Mouse (Mus musculus): Measurements from ENCODE around the gene Unc45b.
"Not testable (repeated sequence)": the region's sequence is repeated elsewhere in the genome, so short reads cannot be mapped to it uniquely, and the experiment has no call there.

Gene Unc45b

DNA sequence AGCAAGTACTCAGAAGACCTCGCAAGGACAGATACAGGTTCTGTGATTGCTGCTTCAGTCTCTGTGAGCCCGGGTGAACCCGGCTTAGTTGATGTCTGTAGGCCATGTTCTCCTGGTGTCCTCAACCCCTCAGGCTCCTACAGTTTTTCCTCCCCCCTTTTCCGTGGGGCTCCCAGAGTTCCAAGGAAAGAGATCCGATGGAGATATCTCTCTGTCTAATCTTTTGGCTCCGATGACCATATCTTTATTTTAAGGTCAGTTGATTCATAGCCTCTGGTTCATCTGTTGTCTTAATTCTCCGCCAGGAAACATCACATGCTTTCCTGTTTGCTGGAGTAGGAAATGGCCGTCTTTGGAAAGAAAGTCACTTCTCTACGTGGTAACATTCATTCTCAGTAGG, 38.7 kb downstream of the Unc45b start:
- no peak for DNase-seq (ENCODE audit: low spot score)

- DNase-seq (ENCODE audit: low spot score) = no peak
Measured at GRCm38 (mm10) chr11:82950736-82951481, 40.6 kb downstream of the Unc45b start, which contains the start of gene Slfn5. Gene Slfn5 (plus strand): TSS chr11:82951349.

DNA sequence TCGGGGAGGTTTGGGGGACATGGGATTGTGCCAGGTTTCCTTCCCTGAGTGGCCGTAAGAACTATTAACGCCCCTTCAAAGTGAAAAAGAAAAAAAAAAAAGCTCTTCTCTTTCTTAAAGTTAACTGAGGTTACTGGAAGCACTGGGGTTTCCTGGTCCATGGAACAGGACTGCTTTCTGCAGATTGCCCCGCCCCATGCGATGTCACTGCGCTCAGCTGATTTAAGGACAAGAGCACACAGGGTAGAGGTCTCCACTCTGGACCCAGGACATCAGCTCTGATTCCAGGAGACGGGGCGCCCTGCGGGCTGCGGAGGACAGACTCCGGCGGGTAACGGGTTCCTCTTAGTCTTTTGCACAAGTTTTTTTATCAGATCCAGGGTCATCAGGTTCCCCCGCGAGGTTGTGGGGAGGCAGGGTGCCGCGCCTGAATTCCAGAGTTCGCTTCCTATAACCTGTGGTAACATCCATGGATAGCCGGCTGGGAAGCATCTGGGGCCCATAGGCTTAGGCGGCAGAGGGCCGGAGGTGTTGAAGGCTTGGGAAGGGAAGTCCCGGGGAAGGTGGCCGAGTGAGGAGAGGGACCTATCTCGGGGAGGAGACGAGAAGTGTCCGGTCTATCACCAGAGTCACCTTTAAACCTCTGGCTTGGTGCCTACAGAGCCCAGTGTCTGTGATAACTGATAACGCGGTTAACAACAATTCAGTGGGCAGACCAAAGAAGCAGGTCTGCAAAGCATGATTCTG, 41.7 kb downstream of the Unc45b start:
- DNase-seq (ENCODE audit: low spot score) = no peak

DNA sequence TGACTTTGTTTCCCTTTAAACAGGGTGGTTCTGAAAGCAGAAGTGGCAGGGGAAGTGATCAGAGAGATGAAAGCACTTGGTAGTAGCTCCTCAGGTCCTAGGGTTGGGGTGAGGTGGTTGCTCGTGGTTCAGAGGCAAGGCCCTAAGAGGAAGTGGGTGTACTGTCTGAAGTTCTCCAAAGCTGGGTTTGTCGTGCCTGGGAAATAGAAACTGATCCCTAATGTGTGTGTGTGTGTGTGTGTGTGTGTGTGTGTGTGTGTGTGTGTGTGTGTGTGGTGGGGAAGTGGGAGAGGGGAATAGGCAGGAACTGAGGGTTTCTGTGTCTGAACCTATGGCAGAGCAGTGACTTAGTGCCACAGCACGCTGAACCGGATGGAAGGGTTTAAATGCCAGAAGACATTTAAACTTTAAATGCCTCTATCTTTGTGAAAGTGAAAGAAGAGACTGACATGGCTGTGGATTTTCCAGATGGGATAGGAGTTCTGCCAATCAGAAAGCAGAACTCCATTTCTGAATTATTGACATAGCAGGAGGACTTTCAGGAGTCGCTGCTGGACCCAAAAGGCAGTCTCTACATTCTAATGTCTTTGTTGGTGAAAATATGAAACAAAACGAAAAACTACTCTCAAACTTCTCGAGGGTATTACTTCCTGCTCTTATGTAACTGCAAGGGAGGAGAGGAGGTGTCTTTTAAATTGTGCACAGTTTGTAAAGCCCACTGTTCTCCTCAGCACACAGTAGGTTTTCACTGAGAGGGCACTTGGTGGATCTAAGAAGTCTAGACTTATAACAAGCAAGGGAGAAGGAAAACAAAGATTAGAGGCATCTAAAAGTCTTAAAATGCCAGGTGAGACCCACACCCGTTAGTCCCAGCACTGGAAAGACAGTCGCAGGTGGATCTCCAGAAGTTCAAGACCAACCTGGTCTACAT, 42.5 kb downstream of the Unc45b start:
- no peak for DNase-seq (ENCODE audit: low spot score)

- no peak for DNase-seq (ENCODE audit: low spot score)
Measured at GRCm38 (mm10) chr11:82954631-82955030, 44.3 kb downstream of the Unc45b start.

DNA sequence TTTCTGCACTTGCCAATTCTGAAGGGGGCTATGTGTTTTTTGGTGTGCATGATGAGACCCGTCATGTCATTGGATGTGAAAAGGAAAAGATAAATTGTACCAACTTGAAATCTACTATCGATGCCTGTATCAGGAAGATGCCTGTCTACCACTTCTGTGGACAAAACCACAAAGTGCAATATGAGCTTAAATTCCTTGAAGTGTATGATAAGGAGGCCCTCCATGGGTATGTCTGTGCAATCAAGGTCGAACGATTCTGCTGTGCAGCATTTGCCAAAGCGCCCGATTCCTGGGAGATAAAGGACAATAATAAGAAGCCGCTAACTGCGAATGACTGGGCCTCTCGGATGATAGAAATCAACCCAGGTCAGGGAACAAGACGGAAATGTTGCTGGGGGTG, 46.6 kb downstream of the Unc45b start:
- no peak for DNase-seq (ENCODE audit: low spot score)

- peak; percentile 31 for DNase-seq (ENCODE audit: low spot score)
Measured at GRCm38 (mm10) chr11:82959613-82960012, 49.3 kb downstream of the Unc45b start.

GRCm38 (mm10) chr11:82961743-82962142, 51.4 kb downstream of the Unc45b start:
- no peak for DNase-seq (ENCODE audit: low spot score)

DNA sequence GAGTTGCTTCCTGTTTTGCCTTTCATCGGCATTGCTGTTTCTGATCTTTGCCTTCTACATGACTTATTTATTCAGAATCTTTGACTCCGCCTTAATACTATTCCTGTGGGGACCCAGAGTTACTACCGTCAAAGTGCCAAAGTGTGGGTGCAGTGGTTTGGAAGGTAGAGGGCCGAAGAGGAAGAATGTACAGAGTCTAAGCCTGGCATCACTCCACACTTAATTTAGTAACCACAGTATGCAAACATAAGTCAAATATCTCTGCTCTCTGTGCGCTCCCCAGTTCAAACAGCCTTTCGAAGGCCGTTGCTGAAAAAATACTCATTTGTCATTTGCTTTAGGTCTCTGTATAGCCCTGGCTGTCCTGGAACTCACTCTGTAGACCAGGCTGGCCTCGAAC, 51.9 kb downstream of the Unc45b start:
- DNase-seq (ENCODE audit: low spot score) = no peak

DNA sequence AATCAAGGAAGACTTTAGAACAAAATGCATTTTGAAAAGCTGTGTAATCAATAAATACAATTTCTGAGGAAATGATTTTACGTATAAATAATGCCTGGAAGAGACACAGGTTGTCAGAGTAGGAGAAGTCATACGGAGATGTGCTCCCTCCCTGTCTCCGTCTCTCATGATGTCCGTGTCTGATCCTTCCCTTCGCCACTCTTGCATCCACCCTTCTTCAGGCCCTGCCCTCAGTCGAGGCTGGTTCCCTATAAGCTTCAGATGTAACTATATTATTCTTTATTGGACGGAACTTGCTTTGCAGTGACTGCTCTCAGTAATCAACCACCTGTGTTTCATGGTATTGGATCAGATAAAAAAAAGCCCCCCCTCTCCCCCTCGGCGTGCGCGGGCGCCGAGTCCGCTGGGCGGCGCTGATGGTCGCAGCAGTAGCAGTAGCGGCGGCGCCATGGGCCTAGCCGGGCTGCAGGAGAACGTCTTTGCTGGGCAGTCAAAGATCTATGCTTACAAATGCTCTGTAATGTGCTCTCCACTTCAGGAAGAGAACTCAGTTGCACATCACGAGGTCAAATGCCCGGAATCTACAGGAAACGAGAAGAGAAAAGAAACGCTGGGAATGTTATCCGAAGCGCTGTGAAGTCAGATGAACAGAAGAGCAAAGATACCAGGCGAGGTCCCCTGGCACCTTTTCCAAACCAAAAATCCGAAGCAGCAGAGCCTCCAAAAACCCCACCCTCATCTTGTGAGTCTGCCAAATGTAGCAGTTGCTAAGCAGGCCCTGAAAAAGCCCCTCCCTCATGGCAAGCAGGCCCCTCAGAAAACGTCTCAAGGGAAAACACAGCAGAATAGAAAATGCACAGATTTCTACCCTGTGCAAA, 60.6 kb downstream of the Unc45b start:
- no peak for DNase-seq (ENCODE audit: low spot score)

DNA sequence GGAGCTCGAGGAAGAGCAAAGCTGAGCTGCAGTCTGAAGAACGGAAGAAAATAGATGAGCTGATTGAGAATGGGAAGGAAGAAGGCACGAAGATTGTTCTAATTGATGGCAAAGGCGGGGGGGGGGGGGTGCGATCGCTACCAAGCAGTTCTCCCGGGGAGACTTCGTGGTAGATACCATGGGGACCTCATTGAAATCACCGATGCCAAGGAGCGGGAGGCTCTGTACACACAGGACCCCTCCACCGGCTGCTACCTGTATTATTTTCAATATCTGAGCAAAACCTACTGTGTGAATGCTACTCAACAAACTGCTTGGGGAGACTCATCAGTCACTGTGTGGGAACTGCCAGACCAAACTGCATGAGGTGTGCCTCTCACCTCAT, 61.2 kb downstream of the Unc45b start:
- no peak for DNase-seq (ENCODE audit: low spot score)

DNA sequence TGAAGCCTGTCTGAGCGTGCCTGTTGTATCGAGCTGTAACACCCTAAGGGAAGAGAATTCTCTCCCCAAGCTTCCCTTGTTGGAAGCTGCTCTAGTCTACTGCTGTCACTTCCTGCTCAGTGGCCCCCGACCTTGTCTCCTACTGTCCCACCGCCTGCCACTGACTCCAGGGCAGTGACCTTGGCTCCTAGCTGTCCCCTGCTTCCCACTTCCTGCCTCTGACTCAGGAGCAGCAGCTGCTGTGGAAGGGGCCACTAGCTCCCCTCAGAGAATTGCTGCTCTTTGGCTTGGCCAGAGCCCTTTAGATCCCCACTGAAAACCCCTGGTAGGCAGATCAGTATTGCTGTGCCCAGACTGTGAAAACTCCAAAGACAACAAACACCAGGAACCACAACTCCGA, 63.6 kb downstream of the Unc45b start:
- DNase-seq (ENCODE audit: low spot score) = no peak

GRCm38 (mm10) chr11:82982409-82982808, 72.1 kb downstream of the Unc45b start:
- DNase-seq (ENCODE audit: low spot score) = not testable (repeated sequence)

- no peak for DNase-seq (ENCODE audit: low spot score)
Measured at GRCm38 (mm10) chr11:82983193-82983592, 72.8 kb downstream of the Unc45b start.

GRCm38 (mm10) chr11:82987621-82988020, 77.3 kb downstream of the Unc45b start:
- no peak for DNase-seq (ENCODE audit: low spot score)

- DNase-seq (ENCODE audit: low spot score) = no peak
Measured at GRCm38 (mm10) chr11:82989357-82989756, 79.0 kb downstream of the Unc45b start.

DNA sequence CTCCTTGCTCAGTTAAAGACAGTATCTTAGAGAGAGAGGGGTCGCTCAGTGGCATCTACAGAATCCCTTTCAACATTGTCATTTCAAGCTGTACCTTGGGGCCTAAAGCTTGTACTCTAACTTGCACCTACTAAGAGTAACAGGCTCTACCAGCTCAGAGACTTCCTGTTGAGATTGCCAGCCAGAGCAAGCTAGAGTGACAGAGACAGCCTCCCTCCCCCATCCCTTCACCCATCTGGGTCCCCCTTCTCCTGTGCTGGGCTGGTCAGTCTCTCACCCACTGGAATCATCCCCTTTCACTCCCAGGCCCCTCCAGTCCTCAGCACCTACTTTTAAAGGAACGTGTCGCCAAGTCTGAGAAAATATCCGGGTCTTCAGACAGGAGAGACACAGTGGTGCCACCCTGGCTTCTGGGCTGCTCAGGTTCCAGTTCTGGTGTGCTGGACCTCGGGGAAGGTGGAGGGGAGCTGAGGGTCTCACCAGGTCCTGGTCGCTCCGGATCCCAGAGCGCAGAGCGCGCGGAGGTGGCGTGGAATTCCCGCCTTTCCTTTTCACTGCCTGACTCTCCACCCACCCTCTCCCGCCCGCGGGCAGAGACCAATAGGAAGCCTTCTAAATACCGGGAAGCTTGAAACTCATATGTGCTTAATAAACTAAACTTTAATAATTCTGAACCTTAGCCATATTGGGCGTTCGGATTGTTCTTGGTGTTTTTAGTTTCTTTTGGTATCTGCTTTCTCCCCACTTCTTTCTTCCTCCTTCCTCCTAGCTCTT, 80.4 kb downstream of the Unc45b start:
- not testable (repeated sequence) for DNase-seq (ENCODE audit: low spot score)

DNA sequence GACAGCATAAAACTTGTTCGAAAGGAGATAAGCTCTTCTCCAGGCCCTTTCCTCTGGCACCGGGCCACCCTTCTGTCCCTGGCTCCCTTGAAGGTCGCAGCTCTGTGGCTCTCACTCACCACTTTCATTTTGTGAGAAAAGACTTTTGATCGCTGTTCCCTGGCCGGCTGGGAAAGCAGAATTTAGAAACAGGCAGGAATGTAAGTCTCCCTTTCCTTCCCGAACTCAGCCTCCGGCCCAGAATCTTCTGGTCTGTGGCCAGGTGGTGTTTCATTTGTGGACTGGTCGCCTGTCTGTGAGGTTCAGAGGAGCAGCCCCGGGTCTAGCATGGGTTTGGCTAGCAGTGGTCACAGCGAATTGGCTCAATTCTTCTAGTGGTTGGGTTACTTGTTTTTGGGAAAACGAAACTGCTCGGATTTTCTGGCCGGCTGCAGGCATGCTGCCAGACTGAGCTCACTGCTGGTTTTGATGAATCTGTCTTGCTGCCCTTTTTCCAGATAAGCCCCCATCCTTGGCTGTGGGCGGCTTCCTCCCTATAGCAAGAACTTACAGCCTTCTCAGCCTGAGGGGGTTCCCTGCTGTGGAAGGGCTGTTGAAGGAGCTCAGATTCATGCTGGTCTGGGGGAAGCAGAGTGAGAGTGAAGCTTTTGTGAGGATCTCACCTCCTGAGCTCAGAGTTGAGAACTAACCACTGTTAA, 81.3 kb downstream of the Unc45b start, which contains the start of gene Slfn9:
Gene Slfn9, minus strand, starts transcription at position 362 of the 698 bp plus-strand sequence.
- DNase-seq (ENCODE audit: low spot score) = no peak
